9 mouse cellular contexts compared by ENCODE assay signal in genomic region chr2:94059459-94059858, GRCm38 (mm10). TPM values are rescaled to one million over a fixed set of nuclear protein-coding genes. Genes with fewer than 3 reads are reported as not detected.
A peak's percentile ranks its signal among the peaks of the same experiment; 100 is the strongest.
DNase-seq lines count a peak whose midpoint lies in the region; ATAC-seq and TF ChIP-seq lines count a peak whose summit lies in the region.
"Had no signal": no experiment of that assay in that cellular context is flagged by ENCODE, and none has a peak within 500 bp of the region (broad histone marks: within the 10 kb centered on the region; RNA-seq: fewer than 3 reads in every experiment).

No protein-coding gene starts in this region.

- no peaks in the 10 kb centered on the region for H3K9me3 ChIP-seq in heart, embryonic 12.5 days (replicated peaks)
- H3K9me3 ChIP-seq in kidney, postnatal 0 days (replicated peaks; ENCODE audit: low read length), result no peaks in the 10 kb centered on the region
- H3K9me3 ChIP-seq: limb, embryonic 13.5 days; neural tube, embryonic 13.5 days had no signal

- no peak overlapping the region; the same call in 1 of the 2 replicates for H3K27ac ChIP-seq in heart, embryonic 12.5 days (ENCODE audit: poor library complexity, severe bottlenecking)
- H3K27ac ChIP-seq in kidney, postnatal 0 days, result no peak overlapping the region
- H3K27ac ChIP-seq: limb, embryonic 13.5 days; neural tube, embryonic 13.5 days had no signal

- WGBS in heart, embryonic 12.5 days, result 74% methylated on average over 5 of the region's 5 CpGs
- 79% methylated on average over 5 of the region's 5 CpGs for WGBS in kidney, postnatal 0 days

- H3K4me3 ChIP-seq in heart, embryonic 12.5 days, result no peak overlapping the region
- no peak overlapping the region for H3K4me3 ChIP-seq in kidney, postnatal 0 days (replicated peaks; ENCODE audit: low read depth, low read length)
- H3K4me3 ChIP-seq: limb, embryonic 13.5 days; neural tube, embryonic 13.5 days had no signal

- peak; percentile 63 for TF ChIP-seq CTCF in kidney, postnatal 0 days (IDR thresholded peaks at IDR 0.05; ENCODE audit: low read depth)

- no peak overlapping the region for H3K9ac ChIP-seq in heart, embryonic 12.5 days
- no peak overlapping the region for H3K9ac ChIP-seq in kidney, postnatal 0 days (ENCODE audit: low read depth, low read length)
- H3K9ac ChIP-seq: limb, embryonic 13.5 days; neural tube, embryonic 13.5 days had no signal

- no peak for ATAC-seq in heart, embryonic 12.5 days (ENCODE audit: insufficient number of reproducible peaks, low FRiP score)
- no peak for ATAC-seq in kidney, postnatal 0 days (replicated peaks; ENCODE audit: low FRiP score, low read depth)

- H3K4me2 ChIP-seq in heart, embryonic 12.5 days, result no peak overlapping the region
- H3K4me2 ChIP-seq in kidney, postnatal 0 days (ENCODE audit: low read length), result no peak overlapping the region
- H3K4me2 ChIP-seq: limb, embryonic 13.5 days; neural tube, embryonic 13.5 days had no signal

- H3K36me3 ChIP-seq in heart, embryonic 12.5 days, result no peaks in the 10 kb centered on the region
- no peaks in the 10 kb centered on the region for H3K36me3 ChIP-seq in kidney, postnatal 0 days (ENCODE audit: insufficient read depth, low read length)
- H3K36me3 ChIP-seq: limb, embryonic 13.5 days; neural tube, embryonic 13.5 days had no signal

- no peaks in the 10 kb centered on the region for H3K4me1 ChIP-seq in heart, embryonic 12.5 days (replicated peaks)
- H3K4me1 ChIP-seq in kidney, postnatal 0 days (replicated peaks; ENCODE audit: insufficient read depth, low read length), result no peaks in the 10 kb centered on the region
- H3K4me1 ChIP-seq: limb, embryonic 13.5 days; neural tube, embryonic 13.5 days had no signal

- peak; percentile 50 for DNase-seq in heart, postnatal 4 days
- DNase-seq in thymus, postnatal 14 days, result peak; percentile 11
- DNase-seq in thymus, adult 18-20 months, result no peak
- peak; percentile 17 for DNase-seq in kidney, postnatal 0 days (ENCODE audit: low spot score)
- peak; percentile 52 for DNase-seq in thymus, postnatal 4 days
- DNase-seq in B cell, adult 2 months, result no peak

- no peaks in the 10 kb centered on the region for H3K27me3 ChIP-seq in heart, embryonic 12.5 days (replicated peaks)
- no peaks in the 10 kb centered on the region for H3K27me3 ChIP-seq in kidney, postnatal 0 days (ENCODE audit: insufficient read depth, low read length)
- H3K27me3 ChIP-seq: limb, embryonic 13.5 days; neural tube, embryonic 13.5 days had no signal

RNA-seq across cellular contexts. Expression of gene Alkbh3, which starts 48.9 kb away (rescaled TPM):
- 10 to 100 TPM; 72.4 to 82.2 TPM for total RNA-seq in heart, postnatal 4 days (2021)
- polyA plus RNA-seq in heart, embryonic 12.5 days (2016; fragmentation: Nextera tagmentation; extraction: Ambion mirVana), result 60.3 and 63.1 TPM in 2 replicates
- polyA plus RNA-seq in kidney, postnatal 0 days (2015; fragmentation: Nextera tagmentation; extraction: Ambion mirVana), result 74.9 and 75.0 TPM in 2 replicates

Comparison
In these comparisons a context has a peak if more than half of its experiments do, and no peak if none do; other contexts are left out.
1. DNase-seq: peak in heart, postnatal 4 days (single experiment), thymus, postnatal 14 days (single experiment), kidney, postnatal 0 days (single experiment) and thymus, postnatal 4 days (single experiment); none in thymus, adult 18-20 months (0 of 2) and B cell, adult 2 months (0 of 2).